Mouse (Mus musculus) urinary bladder, postnatal 4 days (tissue): Measurements from ENCODE around the gene Sptlc2.
A peak's percentile ranks its signal among the peaks of the same experiment; 100 is the strongest.

Experiments used
- DNase-seq, 2 experiments: peaks; one replicate each; pipeline ENCODE4 v3.0.0; 2021 to 2022; ENCODE audit warnings: low spot score in 2 of 2

Gene Sptlc2

GRCm38 (mm10) chr12:87388122-87388774 lies at the start of gene Sptlc2:
TSS of gene Sptlc2 (minus strand) at chr12:87388355.
- peak; percentile 99 for DNase-seq

GRCm38 (mm10) chr12:87428885-87429284 lies 40.7 kb upstream of the Sptlc2 start:
- no peak for DNase-seq

- no peak for DNase-seq
These were observed 40.1 kb upstream of the Sptlc2 start for GRCm38 (mm10) chr12:87428295-87428694.

GRCm38 (mm10) chr12:87426354-87427031 lies 38.3 kb upstream of the Sptlc2 start:
- no peak for DNase-seq

GRCm38 (mm10) chr12:87424516-87424915 lies 36.4 kb upstream of the Sptlc2 start:
- DNase-seq, result no peak

- DNase-seq, result no peak
These were observed 35.5 kb upstream of the Sptlc2 start for GRCm38 (mm10) chr12:87423700-87424099.

- no peak for DNase-seq
These were observed 33.8 kb upstream of the Sptlc2 start for GRCm38 (mm10) chr12:87421708-87422507.

GRCm38 (mm10) chr12:87419974-87420485 lies 31.9 kb upstream of the Sptlc2 start:
- DNase-seq, result no peak

GRCm38 (mm10) chr12:87418921-87419320 lies 30.8 kb upstream of the Sptlc2 start:
- DNase-seq, result no peak

GRCm38 (mm10) chr12:87416690-87417089 lies 28.5 kb upstream of the Sptlc2 start:
- DNase-seq, result peak in 1 of 2 experiments; percentile 62

- DNase-seq, result no peak
These were observed 27.2 kb upstream of the Sptlc2 start for GRCm38 (mm10) chr12:87415358-87415757.

GRCm38 (mm10) chr12:87413179-87413790 lies 25.1 kb upstream of the Sptlc2 start:
- DNase-seq, result peak; percentile 43 to 79

GRCm38 (mm10) chr12:87410999-87411398 lies 22.8 kb upstream of the Sptlc2 start:
- DNase-seq, result no peak

- DNase-seq, result no peak
These were observed 21.0 kb upstream of the Sptlc2 start for GRCm38 (mm10) chr12:87409123-87409522.

- no peak for DNase-seq
These were observed 19.9 kb upstream of the Sptlc2 start for GRCm38 (mm10) chr12:87407869-87408605.

- DNase-seq, result no peak
These were observed 17.6 kb upstream of the Sptlc2 start for GRCm38 (mm10) chr12:87405721-87406120.

GRCm38 (mm10) chr12:87405165-87405564 lies 17.0 kb upstream of the Sptlc2 start:
- DNase-seq, result no peak

- no peak for DNase-seq
These were observed 13.7 kb upstream of the Sptlc2 start for GRCm38 (mm10) chr12:87401883-87402282.

- DNase-seq, result no peak
These were observed 11.1 kb upstream of the Sptlc2 start for GRCm38 (mm10) chr12:87399119-87399819.

- DNase-seq, result no peak
These were observed 9.8 kb upstream of the Sptlc2 start for GRCm38 (mm10) chr12:87397811-87398417.
